Mouse (Mus musculus): ENCODE measurements around the gene Magi2.

Gene Magi2

DNA sequence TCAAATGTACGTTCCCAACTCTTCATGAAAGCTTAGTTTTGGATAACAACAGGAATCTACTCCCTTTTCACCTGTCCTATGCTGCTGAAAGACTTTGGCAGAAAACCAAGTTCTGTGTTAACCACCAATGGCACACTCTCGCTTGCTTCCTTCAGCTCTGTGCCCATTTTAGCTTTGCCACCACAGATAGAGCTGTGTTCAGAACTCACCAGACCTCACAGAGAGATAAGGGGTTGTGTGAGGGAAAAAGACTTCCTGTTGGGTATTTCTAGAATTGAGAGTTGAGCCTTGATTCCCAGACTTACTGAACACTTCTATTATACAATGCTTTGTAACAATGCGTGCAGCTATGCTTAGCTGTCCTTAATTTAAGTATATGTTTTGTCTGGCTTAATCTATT is 705.3 kb downstream of the Magi2 start:
- DNase-seq (ENCODE audit: low read depth, low spot score) = no peak

DNA sequence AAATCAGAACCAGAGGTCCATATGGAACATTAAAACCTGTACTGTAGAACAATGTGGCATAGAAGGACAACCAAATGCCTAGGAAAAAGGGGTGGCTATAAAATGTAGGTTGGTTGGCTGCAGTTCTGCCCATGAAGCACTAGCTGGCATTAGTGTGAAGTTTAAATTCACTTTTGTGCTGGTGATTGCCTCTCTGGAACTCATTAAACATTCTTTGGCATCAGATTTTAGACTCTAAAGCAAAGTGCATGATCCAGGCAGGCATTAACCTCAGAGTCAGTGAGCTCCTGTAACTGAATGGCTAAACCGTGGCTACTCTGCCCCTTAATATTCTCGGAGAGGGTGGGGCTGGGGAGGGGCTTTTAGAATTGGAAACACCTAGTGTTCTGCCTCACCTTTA is 706.4 kb downstream of the Magi2 start:
- no peak for DNase-seq (ENCODE audit: low read depth, low spot score)

DNA sequence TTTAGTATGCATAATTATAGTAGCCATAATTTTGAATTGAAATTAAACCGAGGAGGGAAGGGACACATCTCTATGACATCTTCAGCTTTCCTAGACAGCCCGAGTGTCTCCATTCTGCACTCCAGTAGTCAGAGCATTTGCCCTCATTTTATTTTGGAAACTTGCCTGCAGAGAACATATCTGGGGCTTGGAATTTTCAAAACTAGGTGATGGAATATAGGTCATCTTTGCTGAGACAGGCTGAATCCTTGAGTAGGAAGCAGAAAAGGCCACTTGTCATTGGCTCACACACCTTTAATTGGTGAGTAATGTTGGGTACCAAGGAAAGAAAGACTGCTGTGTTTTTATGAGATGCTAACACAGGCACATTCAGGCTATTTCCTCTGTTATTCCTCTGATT is 724.3 kb downstream of the Magi2 start:
- DNase-seq (ENCODE audit: low read depth, low spot score) = no peak

DNA sequence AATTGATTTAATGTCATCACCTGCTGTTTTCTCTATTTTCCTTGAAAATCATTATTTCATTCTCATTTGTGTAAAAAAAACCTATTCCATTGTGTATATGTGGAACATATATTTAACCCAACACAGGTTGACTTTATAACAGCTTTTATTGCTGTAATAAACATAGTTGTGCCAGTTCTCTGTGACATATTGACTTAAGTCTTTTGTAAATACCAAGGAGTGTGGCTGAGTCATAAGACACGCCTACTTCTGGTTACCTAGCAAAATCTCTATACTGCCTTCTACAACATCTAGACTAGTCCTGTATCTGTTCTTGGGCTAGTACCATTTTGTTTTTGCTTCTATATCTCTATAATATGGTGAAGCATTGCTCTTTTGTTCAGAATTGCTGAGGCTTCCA is 737.3 kb downstream of the Magi2 start:
- DNase-seq (ENCODE audit: low read depth, low spot score) = no peak

DNA sequence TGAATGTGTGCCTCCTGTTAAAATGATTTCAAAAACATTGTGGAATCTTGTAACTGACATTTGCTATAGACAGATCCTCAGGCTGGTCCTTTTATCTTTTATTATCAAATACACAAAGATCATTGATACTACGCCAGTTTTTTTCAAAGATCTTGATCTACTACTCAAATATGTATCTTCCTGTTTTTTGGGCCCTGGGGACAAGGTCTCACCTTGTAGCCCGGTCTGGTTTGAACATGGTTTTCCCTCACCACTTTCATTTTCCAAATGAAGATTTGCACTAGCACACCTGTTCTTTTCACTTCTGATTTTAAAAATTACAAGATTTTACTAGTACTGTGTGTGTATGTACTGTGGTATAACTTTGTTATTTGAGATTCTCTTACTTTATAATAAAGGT is 745.9 kb downstream of the Magi2 start:
- no peak for DNase-seq (ENCODE audit: low read depth, low spot score)

DNA sequence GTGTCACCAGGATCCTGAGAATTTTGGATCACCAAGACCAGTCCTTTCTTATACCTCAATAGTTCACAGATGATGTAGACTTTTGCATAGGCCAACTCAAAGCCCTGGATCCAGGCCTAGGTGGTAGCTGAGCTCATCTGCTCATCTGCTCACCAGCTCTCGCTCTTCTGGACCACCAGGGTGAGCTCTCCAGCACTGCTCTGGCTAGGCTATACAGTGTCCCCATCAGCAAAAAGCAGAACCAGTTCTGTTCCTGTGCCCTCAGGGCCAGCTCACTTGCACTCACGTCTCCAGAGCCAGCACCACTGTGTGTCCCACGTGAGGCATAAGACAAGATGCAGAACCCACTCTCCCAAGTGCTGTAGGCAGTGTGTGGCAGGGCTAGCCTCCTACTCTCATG is 747.0 kb downstream of the Magi2 start:
- DNase-seq (ENCODE audit: low read depth, low spot score) = no peak

DNA sequence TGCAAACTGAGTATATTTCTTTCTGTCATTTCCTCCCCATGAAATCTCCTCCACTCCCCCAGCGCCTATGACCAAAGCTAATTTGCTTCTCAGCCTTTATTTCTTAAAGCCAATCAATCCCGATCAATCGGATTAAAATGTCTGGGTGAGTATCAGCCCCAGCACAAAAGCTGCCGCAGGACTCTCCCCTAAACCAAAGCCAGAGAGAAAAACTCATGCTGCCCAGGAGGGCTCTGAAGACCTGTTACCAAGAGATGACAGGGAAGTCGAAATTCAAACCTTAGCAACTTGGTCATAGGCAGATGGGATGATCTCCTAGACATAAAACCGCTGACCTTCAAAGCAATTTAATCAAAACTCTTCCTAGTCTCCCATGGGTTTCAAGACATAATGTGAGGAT is 754.7 kb downstream of the Magi2 start:
- no peak for DNase-seq (ENCODE audit: low read depth, low spot score)

DNA sequence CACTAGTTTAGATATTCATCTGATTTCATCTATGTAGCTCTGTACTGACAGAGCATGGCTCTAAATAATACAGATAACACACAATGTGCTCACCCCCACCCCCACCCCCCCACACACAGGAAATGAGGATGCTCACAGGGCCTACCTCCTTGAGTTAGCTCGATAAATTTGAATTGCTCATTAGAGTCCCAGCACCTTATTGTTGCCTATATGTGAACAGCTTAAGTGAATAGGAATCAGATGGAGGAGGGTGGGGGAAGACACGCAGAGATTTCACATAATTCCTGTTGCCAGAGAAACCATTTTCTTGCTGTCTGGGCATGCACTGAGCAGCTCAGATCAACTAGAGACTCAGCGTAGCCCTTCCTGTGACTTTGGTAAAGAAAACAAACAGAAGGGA is 755.2 kb downstream of the Magi2 start:
- DNase-seq (ENCODE audit: low read depth, low spot score) = no peak

DNA sequence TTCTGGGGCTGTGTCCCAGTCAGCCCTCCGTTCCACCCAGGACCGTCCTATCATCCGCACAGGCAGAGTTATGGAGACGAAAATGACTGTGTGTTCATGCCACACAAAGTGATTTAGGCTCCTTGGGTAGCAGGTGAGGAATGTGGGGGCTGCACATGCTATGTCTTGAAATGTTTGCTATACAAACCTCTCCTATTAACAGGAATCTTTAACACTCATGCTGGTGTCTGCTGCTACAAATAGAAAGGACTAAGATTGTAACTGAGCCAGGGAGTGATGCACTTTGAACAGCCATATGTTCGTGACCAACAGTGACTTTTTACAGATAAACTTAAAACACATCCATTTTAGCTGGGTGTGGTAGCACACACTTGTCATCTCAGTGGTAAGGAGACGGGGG is 772.6 kb downstream of the Magi2 start:
- DNase-seq (ENCODE audit: low read depth, low spot score) = no peak

DNA sequence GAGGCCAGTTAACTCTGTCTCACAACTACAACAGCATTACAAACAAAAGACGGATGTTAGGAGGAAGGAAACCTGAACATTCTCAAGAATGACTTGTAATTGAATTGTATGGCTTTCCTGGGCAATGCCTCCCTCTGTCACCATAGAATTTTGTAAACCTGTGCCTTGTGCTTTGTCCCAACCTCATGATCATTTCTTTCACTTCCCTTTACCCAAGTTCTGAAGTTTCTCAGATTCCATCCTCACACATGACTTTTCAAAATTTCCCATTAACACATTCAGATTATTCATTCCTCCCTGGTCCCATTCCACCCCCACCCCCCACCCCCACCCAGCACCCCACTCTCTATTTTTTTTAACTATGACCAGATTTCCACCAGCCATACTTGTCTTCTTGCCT is 773.1 kb downstream of the Magi2 start:
- DNase-seq (ENCODE audit: low read depth, low spot score) = no peak

DNA sequence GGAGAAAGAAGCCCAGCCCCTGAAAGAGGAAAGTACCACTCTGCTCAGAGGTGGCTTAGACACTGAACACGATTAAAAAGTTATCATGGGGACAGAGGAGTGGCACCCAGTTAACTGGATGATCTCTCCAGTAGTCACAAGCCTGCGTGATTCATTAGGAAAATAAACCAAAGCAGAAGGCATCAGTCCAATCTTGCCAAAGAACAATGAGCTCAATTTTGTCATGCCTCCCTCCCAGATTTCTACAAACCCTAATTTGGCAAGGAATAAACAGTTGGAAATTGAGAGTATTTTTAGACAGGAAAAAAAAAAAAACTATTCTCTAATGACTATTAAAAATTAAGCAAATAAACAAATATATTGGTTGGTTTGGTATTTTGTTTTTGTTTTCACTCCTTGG is 779.8 kb downstream of the Magi2 start:
- DNase-seq (ENCODE audit: low read depth, low spot score) = no peak

DNA sequence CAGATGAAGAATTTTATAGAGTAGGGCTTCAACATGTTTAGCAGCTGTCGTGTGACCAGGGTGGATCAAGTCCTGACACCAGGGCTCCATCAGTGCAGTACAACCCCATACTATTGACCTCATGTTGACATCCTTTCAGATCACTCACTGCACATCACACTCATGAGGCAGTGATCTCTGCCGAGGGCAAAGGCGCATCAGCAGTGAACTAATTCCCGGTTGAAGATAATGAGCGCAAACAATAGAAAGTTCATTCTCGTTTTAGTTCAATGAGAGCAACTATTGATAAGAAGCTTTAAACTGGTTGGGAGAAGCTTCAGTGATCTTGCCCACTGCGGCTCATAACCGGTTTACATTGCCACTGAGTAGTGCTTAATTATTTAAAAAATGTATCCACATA is 780.4 kb downstream of the Magi2 start:
- DNase-seq (ENCODE audit: low read depth, low spot score) = no peak

DNA sequence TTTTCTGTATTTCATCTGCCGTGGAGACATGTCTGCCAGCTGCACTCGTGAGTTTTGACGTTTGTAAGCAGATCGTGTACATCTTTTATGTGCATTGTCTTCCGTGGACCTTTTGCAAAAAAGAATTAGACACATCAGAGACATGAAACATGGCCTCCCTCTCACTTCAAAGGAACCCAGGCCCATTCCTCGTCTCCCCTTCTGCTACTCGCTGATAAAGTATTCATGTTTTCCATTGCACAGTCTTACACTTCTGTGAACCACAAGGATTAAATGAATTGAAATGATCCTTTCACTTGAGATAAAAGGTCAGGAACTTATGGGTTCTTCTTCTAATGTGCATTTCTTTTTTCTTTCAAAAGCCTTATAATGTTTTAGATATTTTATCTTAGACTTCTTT is 783.4 kb downstream of the Magi2 start:
- no peak for DNase-seq (ENCODE audit: low read depth, low spot score)

DNA sequence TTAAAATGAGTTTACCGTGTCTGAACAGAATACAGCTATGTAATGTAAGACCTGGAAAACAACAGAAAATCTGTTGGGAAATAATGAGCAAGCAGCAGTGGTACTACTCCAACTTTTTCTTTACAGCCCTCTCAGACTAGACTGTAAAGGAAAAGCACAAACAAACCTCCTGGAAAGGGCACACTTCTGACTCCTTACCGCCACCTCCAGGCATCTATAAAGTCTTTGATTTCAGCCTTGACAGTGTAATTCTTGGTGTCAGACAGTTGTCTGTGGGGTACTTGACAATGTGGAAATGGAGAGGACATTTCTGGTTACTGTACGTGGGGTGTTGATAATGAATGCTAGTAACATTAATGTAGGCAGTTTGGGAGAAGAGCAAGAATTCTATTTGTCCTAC is 791.2 kb downstream of the Magi2 start:
- DNase-seq (ENCODE audit: low read depth, low spot score) = no peak

DNA sequence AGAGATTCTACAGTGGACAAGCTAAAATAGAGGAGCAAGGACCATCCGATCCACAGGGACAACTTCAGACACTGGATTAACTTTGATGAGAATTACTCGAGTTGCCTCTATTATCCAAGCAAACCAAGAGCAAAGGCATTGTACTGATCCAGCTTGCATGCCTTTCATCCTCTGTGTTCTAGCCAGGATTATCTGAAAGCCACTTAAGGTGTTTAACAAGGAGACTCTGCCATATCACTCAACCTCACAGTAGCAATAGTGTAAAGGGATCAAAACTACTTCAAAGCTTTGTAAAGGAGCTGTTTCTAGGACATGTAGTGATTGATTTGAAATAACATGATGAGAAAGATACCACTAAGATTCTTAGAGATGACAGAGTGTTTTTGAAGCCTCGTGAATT is 819.8 kb downstream of the Magi2 start:
- DNase-seq (ENCODE audit: low read depth, low spot score) = no peak

DNA sequence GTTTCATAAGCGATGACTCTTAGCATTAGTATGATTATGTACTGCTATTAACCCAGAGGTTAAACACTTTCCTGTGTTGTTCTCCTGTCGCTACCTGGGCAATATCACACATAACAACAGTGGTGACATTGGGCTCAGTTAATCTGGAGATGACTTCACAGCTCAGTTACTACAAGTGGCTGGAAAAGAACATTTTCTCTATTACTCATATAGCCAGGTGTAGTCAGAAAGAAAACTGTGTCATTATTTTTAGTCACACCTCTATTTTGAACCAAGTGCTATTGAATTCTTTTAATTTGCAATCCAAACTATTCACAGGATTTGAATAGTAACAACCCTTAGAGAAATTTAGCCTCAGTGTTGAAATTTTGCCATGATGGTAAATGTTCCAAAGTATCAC is 821.5 kb downstream of the Magi2 start:
- no peak for DNase-seq (ENCODE audit: low read depth, low spot score)

DNA sequence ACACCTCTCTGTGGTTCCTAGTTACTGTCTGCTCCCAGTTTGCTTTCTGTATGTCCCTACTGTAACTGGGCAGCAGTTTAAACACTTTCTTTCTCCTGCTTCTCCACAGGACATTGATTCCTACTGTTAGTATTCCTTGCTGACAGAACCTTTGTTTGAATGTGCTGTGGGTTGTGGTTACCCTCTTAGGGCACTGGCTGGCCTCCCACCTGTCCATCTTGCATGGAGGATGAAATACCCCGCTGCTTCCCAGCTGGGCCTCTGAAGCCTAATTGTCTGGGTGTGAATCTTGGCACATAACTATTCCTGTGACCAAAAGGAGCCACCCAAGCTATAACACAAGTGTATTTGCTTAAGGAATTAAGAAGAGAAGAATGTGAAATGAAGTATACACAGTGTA is 823.4 kb downstream of the Magi2 start:
- DNase-seq (ENCODE audit: low read depth, low spot score) = no peak

DNA sequence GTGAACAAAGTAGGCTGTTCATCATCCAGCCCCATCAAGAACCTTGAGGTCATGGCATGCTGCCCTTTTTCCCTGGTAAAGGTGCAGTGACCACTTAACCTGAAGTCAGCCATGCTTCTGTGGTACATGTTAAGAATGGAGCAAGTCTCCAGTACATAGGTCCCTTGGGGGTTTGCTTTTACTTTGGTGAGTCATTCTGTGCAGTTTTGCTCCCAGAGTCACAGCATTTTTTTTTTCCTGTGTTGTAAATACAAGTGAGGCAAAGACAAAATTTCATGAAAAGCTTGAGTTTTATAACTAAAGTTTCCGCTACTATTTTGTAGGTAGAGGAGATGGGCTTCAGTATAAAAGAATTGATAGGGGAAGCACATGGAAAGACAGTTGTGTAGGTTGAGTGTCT is 828.2 kb downstream of the Magi2 start:
- no peak for DNase-seq (ENCODE audit: low read depth, low spot score)

DNA sequence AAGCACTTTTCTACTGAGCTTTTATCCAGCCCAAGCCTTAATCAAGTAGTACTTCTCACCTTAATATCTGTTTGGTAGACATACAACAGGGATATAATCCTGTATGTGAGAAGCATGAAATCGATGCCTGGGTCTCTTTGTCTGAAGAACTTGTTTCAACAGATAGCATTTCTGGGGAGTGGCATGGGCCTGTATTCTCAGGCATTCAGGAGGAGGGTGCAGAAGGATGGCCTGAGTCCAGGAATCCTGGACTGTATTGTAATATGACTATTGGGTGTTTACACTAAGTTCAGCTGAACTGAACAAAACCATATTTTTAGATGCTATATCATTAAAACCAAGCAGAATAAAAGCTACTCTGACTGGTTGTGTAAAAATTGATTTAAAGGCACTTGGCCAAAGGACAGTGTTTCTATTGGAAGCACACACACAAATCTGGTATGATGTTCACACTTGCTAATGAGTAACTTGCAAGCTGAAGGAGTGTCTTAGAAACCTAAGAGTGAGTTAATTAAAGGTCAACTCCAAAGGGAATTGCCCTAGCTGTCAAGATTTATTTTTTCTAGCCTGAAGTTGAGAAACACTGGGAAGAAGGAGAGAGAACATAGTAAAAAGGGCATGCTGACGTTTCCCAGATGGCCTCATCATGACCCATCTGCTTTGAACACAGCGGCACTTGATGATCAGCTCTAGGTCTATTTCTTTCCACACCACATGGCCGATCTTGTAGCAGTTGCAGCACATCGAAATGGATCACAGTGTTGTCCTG is 829.4 kb downstream of the Magi2 start:
- no peak for DNase-seq (ENCODE audit: low read depth, low spot score)

DNA sequence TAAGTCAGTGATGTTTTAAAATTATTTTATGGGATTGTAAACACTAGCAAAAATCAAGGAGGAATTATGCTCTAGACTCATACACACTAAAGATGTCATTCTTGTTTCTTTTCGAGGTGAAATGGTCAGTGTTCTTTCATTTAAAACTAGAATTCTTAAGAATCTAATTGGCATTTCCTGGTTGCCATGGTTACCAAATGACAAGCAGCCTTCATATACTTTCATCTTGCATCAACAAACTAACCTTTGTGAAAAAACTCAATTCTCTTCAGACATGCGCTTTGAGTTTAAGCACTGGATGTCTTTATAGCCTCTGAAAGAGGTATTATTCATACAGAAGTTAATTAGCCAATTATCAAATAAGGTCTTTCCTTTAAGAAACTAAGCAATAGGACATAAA is 830.0 kb downstream of the Magi2 start:
- no peak for DNase-seq (ENCODE audit: low read depth, low spot score)

DNA sequence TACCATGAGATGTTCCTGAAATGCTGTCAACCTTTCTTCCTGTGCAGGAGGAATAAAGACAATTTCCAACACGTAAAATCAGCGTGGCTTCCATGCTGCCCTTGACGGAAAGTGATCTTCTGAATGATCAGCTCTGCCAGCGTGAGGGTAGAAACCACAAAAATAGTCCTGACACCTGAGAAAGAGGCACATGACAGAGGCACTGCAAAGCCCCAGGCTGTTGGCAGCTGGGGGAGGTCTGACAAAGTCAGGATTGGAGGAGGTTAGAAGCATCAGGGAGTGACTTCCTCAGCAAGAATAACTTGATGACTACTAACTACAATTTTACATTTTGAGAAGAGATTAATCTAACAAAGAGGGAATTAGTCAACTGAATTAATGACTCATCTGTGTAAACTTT is 835.2 kb downstream of the Magi2 start:
- no peak for DNase-seq (ENCODE audit: low read depth, low spot score)

DNA sequence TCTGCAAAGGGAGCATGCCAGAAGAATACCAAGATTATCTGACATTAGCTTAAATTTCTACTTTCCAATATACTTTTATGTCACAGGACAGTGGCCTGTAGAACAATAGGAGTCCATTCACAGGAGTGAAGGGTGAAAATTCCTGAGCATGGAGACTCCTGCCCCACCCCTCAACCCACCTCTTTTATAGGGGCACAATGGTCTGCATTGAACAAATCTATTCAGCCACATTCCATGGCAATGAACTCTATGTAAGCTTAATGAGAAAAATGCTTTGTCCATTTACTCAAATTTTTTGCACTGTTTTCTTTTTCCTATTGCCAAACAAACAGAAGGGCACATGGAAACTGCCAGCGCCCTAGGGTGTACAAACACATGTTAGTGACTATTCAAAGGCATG is 838.2 kb downstream of the Magi2 start:
- DNase-seq (ENCODE audit: low read depth, low spot score) = no peak

DNA sequence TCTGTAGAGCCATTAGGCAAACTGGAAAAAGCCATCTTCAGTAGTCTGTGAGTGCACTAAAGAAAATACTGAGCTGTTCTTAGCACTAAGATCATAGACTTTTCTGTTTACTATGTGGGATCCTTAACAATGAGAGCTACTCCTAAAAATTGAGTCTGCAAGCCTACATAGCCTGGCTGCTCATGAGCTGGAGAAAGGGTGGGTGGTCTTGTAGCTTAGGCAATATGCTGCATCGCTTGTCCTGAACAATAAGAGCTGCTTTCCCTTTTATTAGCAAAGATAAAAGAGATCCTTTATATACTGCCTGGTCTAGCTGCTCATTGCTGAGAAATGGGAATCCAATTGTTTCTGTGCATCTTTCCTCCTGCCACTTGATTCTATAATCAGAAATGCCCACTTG is 841.7 kb downstream of the Magi2 start:
- no peak for DNase-seq (ENCODE audit: low read depth, low spot score)

DNA sequence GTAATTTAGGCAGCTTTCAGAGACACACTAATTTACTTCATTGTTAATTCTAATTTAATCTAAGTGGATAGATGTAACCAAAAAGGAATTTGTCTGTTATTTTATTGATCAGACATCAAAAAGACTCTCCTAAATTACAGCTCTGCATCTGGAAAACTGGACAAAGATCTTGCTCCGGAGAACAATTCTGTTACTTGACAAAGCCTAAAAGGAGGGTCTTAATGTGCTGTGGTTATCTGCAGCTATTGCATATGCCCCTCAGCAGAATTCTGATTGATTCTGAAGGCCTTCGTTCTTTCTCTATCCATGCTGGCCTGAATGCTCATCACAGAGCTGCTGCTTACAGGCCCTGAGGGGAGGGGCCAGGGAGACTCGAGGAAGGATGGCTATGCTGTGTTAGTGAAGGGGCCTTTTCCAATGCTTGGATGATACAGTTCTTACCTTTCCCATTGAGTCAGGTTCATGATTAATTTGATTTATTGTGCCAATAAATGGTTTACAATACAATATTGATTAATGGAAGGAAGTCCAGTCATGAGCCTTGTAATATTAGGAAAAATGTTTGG is 842.2 kb downstream of the Magi2 start:
- no peak for DNase-seq (ENCODE audit: low read depth, low spot score)

Data from CD4-positive, CD25-positive, alpha-beta regulatory T cell, adult 2 months (primary cell).